In genomic region chr1:83728810-83729209, GRCm38 (mm10) we compare ENCODE assay signal across 32 mouse cellular contexts.
A peak's percentile ranks its signal among the peaks of the same experiment; 100 is the strongest.
DNase-seq lines count a peak whose midpoint lies in the region; ATAC-seq lines count a peak whose summit lies in the region.
"Had no signal": no experiment of that assay in that cellular context is flagged by ENCODE, and none has a peak within 500 bp of the region (broad histone marks: within the 10 kb centered on the region; RNA-seq: fewer than 3 reads in every experiment).

No protein-coding gene starts in this region.

- H3K4me2 ChIP-seq in hindbrain, embryonic 14.5 days (replicated peaks) = no peak overlapping the region
- no peak overlapping the region for H3K4me2 ChIP-seq in midbrain, embryonic 14.5 days (ENCODE audit: low read length)
- no peak overlapping the region for H3K4me2 ChIP-seq in midbrain, embryonic 11.5 days
- H3K4me2 ChIP-seq in midbrain, embryonic 16.5 days (ENCODE audit: low read length) = no peak overlapping the region
- H3K4me2 ChIP-seq: embryonic facial prominence, embryonic 13.5 days; heart, embryonic 12.5 days; heart, embryonic 15.5 days; hindbrain, embryonic 15.5 days had no signal

- no peak overlapping the region for H3K4me3 ChIP-seq in hindbrain, embryonic 14.5 days (replicated peaks; ENCODE audit: low read length)
- H3K4me3 ChIP-seq in hindbrain, embryonic 10.5 days = no peak overlapping the region
- H3K4me3 ChIP-seq in midbrain, embryonic 14.5 days (replicated peaks; ENCODE audit: low read depth, low read length) = no peak overlapping the region
- no peak overlapping the region for H3K4me3 ChIP-seq in midbrain, embryonic 11.5 days (ENCODE audit: low read depth, low read length)
- no peak overlapping the region for H3K4me3 ChIP-seq in midbrain, embryonic 16.5 days (ENCODE audit: low read depth, low read length)
- H3K4me3 ChIP-seq: embryonic facial prominence, embryonic 10.5 days; embryonic facial prominence, embryonic 13.5 days; gastrocnemius, adult 2 months; heart, embryonic 12.5 days; heart, embryonic 15.5 days; hindbrain, embryonic 15.5 days had no signal

- no peak overlapping the region for H3K27ac ChIP-seq in hindbrain, embryonic 14.5 days
- no peak overlapping the region for H3K27ac ChIP-seq in hindbrain, embryonic 10.5 days
- no peak overlapping the region for H3K27ac ChIP-seq in midbrain, embryonic 14.5 days (replicated peaks; ENCODE audit: low read depth, low read length)
- no peak overlapping the region for H3K27ac ChIP-seq in midbrain, embryonic 11.5 days (ENCODE audit: low read depth, low read length)
- no peak overlapping the region for H3K27ac ChIP-seq in midbrain, embryonic 16.5 days (ENCODE audit: low read length)
- H3K27ac ChIP-seq: embryonic facial prominence, embryonic 10.5 days; embryonic facial prominence, embryonic 13.5 days; gastrocnemius, adult 2 months; heart, embryonic 15.5 days; hindbrain, embryonic 15.5 days had no signal

- H3K9me3 ChIP-seq in hindbrain, embryonic 14.5 days (ENCODE audit: control insufficient read depth, low read length) = no peaks in the 10 kb centered on the region
- H3K9me3 ChIP-seq in hindbrain, embryonic 10.5 days = no peaks in the 10 kb centered on the region
- H3K9me3 ChIP-seq in midbrain, embryonic 14.5 days (ENCODE audit: control insufficient read depth, low read length) = no peaks in the 10 kb centered on the region
- no peaks in the 10 kb centered on the region for H3K9me3 ChIP-seq in midbrain, embryonic 11.5 days (ENCODE audit: control insufficient read depth, low read length)
- H3K9me3 ChIP-seq in midbrain, embryonic 16.5 days (replicated peaks; ENCODE audit: control insufficient read depth, low read length, poor library complexity, severe bottlenecking) = no peaks in the 10 kb centered on the region
- H3K9me3 ChIP-seq: embryonic facial prominence, embryonic 10.5 days; embryonic facial prominence, embryonic 13.5 days; heart, embryonic 12.5 days; heart, embryonic 15.5 days; hindbrain, embryonic 15.5 days had no signal

- 0 out of 2 replicates have a peak, but pooled peaks cover 5% of the 10 kb centered on the region for H3K4me1 ChIP-seq in hindbrain, embryonic 14.5 days (replicated peaks; ENCODE audit: control insufficient read depth, insufficient read depth, low read length)
- no peaks in the 10 kb centered on the region for H3K4me1 ChIP-seq in hindbrain, embryonic 10.5 days (replicated peaks)
- 0 out of 2 replicates have a peak, but pooled peaks cover 4% of the 10 kb centered on the region for H3K4me1 ChIP-seq in midbrain, embryonic 14.5 days (ENCODE audit: control insufficient read depth, insufficient read depth, low read length)
- no peaks in the 10 kb centered on the region for H3K4me1 ChIP-seq in midbrain, embryonic 11.5 days (ENCODE audit: control insufficient read depth, insufficient read depth, low read length)
- H3K4me1 ChIP-seq in midbrain, embryonic 16.5 days (ENCODE audit: control insufficient read depth, insufficient read depth, low read length) = no peaks in the 10 kb centered on the region
- H3K4me1 ChIP-seq: embryonic facial prominence, embryonic 10.5 days; embryonic facial prominence, embryonic 13.5 days; heart, embryonic 12.5 days; heart, embryonic 15.5 days; hindbrain, embryonic 15.5 days had no signal

- no peak overlapping the region for H3K9ac ChIP-seq in hindbrain, embryonic 14.5 days
- H3K9ac ChIP-seq in midbrain, embryonic 14.5 days (replicated peaks; ENCODE audit: low read length) = no peak overlapping the region
- H3K9ac ChIP-seq in midbrain, embryonic 11.5 days (ENCODE audit: low read length) = no peak overlapping the region
- H3K9ac ChIP-seq in midbrain, embryonic 16.5 days (ENCODE audit: low read depth, low read length) = no peak overlapping the region
- H3K9ac ChIP-seq: embryonic facial prominence, embryonic 13.5 days; forebrain, postnatal 0 days; heart, embryonic 12.5 days; heart, embryonic 15.5 days; hindbrain, embryonic 15.5 days had no signal

- no peaks in the 10 kb centered on the region for H3K27me3 ChIP-seq in hindbrain, embryonic 14.5 days (ENCODE audit: control insufficient read depth, insufficient read depth, low read length)
- no peaks in the 10 kb centered on the region for H3K27me3 ChIP-seq in hindbrain, embryonic 10.5 days (ENCODE audit: insufficient read depth, poor library complexity, severe bottlenecking)
- no peaks in the 10 kb centered on the region for H3K27me3 ChIP-seq in midbrain, embryonic 14.5 days (ENCODE audit: control insufficient read depth, insufficient read depth, low read length)
- H3K27me3 ChIP-seq in midbrain, embryonic 11.5 days (ENCODE audit: control insufficient read depth, insufficient read depth, low read length) = no peaks in the 10 kb centered on the region
- no peaks in the 10 kb centered on the region for H3K27me3 ChIP-seq in midbrain, embryonic 16.5 days (ENCODE audit: control insufficient read depth, insufficient read depth, low read depth, low read length)
- H3K27me3 ChIP-seq: CH12.LX; embryonic facial prominence, embryonic 13.5 days; heart, embryonic 12.5 days; heart, embryonic 15.5 days; hindbrain, embryonic 15.5 days had no signal

- ATAC-seq in hindbrain, embryonic 14.5 days (ENCODE audit: low FRiP score) = peak; percentile 51; the same call in 1 of the 2 replicates
- peak; percentile 24; the same call in 1 of the 2 replicates for ATAC-seq in midbrain, embryonic 14.5 days (ENCODE audit: low FRiP score, low TSS enrichment)
- ATAC-seq in midbrain, embryonic 11.5 days (ENCODE audit: low FRiP score) = no peak
- ATAC-seq in midbrain, embryonic 16.5 days = 0 out of 2 replicates have a peak, but pooled peaks have one; percentile 37
- ATAC-seq: forebrain, embryonic 14.5 days; forebrain, postnatal 0 days; inflammation-experienced regulatory T-cells, adult 6 months; intestine, embryonic 16.5 days; Patski had no signal

- DNase-seq in hindbrain, embryonic 14.5 days (ENCODE audit: low spot score) = no peak
- no peak for DNase-seq in hindbrain, embryonic 10.5 days (ENCODE audit: low spot score)
- peak; percentile 20 for DNase-seq in midbrain, embryonic 14.5 days
- DNase-seq in midbrain, embryonic 11.5 days (ENCODE audit: low spot score, missing footprints) = no peak
- DNase-seq in brain, adult 2 months (ENCODE audit: low read depth, low spot score) = peak; percentile 26
- DNase-seq in adrenal gland, adult 8-10 months = no peak
- DNase-seq in gastrocnemius, postnatal 25 days = no peak
- DNase-seq: adrenal gland, postnatal 14 days; B cell, adult 2 months; cerebellum, adult 11-12 months; cerebellum, adult 8-10 months; cerebellum, postnatal 10 days; cerebellum, postnatal 36 days; embryo, embryonic 11 days; forebrain, postnatal 0 days; gastrocnemius, adult 2 months; gastrocnemius, postnatal 14 days; heart, adult 18-20 months; heart, postnatal 10 days; heart, postnatal 36 days had no signal

- H3K36me3 ChIP-seq in hindbrain, embryonic 14.5 days (replicated peaks; ENCODE audit: control insufficient read depth, insufficient read depth) = no peaks in the 10 kb centered on the region
- H3K36me3 ChIP-seq in hindbrain, embryonic 10.5 days = no peaks in the 10 kb centered on the region
- H3K36me3 ChIP-seq in midbrain, embryonic 14.5 days (ENCODE audit: control insufficient read depth, insufficient read depth, low read length) = no peaks in the 10 kb centered on the region
- no peaks in the 10 kb centered on the region for H3K36me3 ChIP-seq in midbrain, embryonic 11.5 days (ENCODE audit: control insufficient read depth, insufficient read depth, low read length)
- no peaks in the 10 kb centered on the region for H3K36me3 ChIP-seq in midbrain, embryonic 16.5 days (ENCODE audit: control insufficient read depth, insufficient read depth, low read length)
- H3K36me3 ChIP-seq: embryonic facial prominence, embryonic 10.5 days; embryonic facial prominence, embryonic 13.5 days; G1E; heart, embryonic 12.5 days; heart, embryonic 15.5 days; hindbrain, embryonic 15.5 days had no signal

- WGBS in hindbrain, embryonic 14.5 days = 70% methylated on average over 6 of the region's 6 CpGs
- 83% methylated on average over 6 of the region's 6 CpGs for WGBS in hindbrain, embryonic 10.5 days
- 58% methylated on average over 6 of the region's 6 CpGs for WGBS in midbrain, embryonic 14.5 days
- 70% methylated on average over 6 of the region's 6 CpGs for WGBS in midbrain, embryonic 11.5 days
- 53% methylated on average over 6 of the region's 6 CpGs for WGBS in midbrain, embryonic 16.5 days

Comparison
In these comparisons a context has a peak if more than half of its experiments do, and no peak if none do; other contexts are left out.
1. DNase-seq: peak in midbrain, embryonic 14.5 days (single experiment) and brain, adult 2 months (single experiment); none in hindbrain, embryonic 14.5 days (single experiment), hindbrain, embryonic 10.5 days (single experiment), midbrain, embryonic 11.5 days (single experiment), adrenal gland, adult 8-10 months (single experiment) and gastrocnemius, postnatal 25 days (single experiment).